Mouse (Mus musculus) frontal cortex, postnatal 25 days (tissue): ENCODE measurements around the gene Timm8a1.
"Not testable (repeated sequence)": the region's sequence is repeated elsewhere in the genome, so short reads cannot be mapped to it uniquely, and the experiment has no call there.

Source experiments
- DNase-seq, 2 experiments: peaks; one replicate each; pipeline ENCODE4 v3.0.0; 2022; ENCODE audit warnings: low spot score in 2 of 2

Gene Timm8a1

GRCm38 (mm10) chrX:134541145-134541954 is at the start of gene Timm8a1:
Gene Timm8a1, minus strand, starts transcription at chrX:134541865.
- peak in 1 of 2 experiments; percentile 13 for DNase-seq

DNA sequence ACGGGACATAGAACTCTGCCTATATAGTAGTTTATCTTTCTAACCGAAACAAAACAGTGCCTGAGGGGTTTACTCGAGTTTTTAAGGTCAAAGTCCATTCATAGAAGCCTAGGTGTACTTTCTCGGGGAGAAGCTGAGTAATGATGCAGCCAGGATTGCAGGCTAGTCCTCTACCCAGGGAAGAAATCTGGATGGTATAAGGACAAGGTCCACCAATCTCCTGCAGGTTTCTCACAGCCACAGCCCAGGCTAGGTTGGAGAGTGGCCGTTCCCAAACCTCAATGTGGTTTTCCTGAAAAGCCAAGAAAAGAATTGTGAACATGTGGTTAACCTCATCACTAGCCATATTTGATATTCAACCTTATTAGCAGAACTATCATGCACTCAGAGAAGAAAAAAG is 48.2 kb upstream of the Timm8a1 start:
- no peak for DNase-seq

- no peak for DNase-seq
Observed at GRCm38 (mm10) chrX:134588997-134589396, 47.3 kb upstream of the Timm8a1 start.

GRCm38 (mm10) chrX:134588261-134588660 is 46.6 kb upstream of the Timm8a1 start:
- DNase-seq = no peak

DNA sequence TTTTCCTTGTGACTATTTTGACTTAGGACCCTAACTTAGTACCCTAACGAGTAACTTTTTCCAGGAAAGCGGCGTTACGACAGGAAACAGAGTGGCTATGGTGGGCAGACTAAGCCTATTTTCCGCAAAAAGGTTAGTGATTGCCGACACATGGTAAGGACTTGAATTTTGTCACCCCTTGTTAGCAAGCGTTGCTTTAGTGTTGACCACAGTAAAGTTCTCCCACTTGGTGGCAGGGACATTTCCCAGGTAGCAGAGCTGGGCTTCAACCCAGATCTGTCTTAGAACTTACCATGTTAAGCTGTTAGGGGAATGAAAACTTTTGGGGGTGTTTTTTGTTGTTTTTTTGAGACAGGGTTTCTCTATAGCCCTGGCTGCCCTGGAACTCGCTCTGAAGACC is 44.8 kb upstream of the Timm8a1 start:
- no peak for DNase-seq

DNA sequence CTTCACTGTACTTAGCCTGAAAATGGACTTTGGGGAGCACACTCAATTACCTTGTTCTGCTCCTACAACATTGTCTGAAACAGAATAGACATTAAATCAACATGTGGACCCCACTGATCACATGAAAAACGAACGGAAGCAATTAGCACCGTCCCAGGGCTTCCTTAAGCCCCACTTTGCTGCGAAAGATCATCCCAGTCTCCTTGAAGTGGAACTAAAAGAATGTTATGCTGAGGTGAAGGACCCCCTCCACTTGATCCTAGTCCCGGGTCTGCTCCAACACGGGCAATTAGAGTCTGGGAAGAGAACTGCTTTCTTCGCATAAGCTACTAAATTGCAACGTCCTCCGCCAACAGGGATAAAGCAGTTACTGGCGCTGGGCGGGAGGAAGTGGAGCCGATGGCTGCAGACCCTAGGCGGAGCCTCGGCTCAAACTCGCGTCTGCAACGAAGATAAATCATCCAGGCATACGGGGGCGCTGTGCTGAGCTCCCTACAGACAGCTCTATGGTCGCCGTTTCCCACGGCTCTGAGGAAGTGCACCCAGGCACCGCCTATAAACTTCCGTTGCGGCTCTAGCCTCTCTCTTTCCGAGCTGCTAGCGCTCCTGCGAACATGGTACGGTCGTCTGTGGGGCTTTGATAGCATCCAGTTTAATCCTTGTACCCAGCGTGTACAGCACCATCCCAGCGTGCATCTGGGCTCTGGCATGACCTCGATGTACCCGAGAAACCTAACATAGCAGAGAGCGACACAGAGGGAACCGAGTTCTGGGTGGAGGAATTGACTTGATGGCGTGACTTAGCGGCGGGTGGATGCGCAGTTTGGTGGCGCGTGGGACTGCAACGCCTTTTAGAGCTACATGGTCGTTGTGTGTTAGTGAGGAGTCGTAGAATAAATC is 43.7 kb upstream of the Timm8a1 start, which contains the start of gene Rpl36a:
Rpl36a (plus strand) TSS at position 552 of the 900 bp plus-strand sequence.
- DNase-seq = peak; percentile 81 to 82

GRCm38 (mm10) chrX:134582888-134583669 is 41.4 kb upstream of the Timm8a1 start, which contains the start of gene Btk:
Gene Btk, minus strand, starts transcription at chrX:134583570.
- no peak for DNase-seq

- no peak for DNase-seq
Observed at GRCm38 (mm10) chrX:134582270-134582669, 40.6 kb upstream of the Timm8a1 start.

DNA sequence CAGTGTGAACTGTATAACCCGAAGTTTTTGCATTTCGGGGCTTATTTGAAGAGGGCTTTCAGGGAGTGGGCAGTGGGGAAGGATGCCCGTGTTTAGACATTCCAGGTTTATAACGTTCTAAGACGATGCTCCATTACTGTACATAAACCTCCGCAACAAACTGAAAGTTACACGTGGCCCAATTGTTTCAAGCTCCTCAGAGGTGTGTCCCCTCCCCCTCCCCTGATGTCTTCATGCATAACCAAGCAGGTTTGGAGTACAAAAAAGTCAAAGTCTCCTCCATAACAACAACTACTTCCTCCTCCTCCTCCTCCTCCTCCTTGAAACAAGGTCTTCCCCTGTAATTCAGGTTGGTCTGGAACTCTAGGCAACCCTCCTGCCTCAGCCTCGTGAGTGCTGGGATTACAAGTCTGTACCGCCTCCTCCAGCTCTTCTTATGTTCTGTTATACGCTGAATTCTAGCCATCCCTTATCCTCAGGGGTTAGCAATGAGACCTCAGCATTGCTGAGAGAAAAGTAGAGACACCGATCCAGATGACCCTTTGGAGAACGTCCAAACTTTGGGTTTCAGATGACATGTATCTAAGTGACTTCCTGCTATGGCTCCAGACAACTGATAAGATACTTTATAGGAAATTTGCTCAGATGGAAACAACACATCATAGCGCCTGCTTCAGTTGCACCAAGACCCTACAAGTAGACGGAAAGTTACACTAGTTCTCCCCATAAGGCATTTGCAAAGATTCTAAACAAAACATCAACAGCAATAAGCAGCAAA is 39.1 kb upstream of the Timm8a1 start:
- no peak for DNase-seq

DNA sequence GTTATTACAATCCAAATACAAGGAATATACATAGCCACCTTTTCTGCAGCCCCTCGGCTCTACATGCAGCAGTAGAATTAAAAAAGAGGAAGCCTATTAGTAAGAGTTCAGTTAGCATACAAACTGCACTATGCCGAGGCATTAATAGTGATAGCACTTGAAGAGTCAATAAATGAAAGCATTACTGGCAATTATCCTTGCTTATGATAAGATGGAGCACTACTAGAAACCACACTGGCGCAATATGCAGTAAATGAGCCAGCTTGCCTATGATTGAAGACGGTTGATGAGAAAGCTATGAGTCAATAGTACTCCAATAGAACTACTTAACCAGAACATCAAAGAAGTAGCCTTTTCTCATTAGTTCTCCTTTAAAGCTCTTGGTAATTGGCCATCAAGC is 36.2 kb upstream of the Timm8a1 start:
- no peak for DNase-seq

- no peak for DNase-seq
Observed at GRCm38 (mm10) chrX:134566536-134567222, 25.0 kb upstream of the Timm8a1 start.

GRCm38 (mm10) chrX:134564326-134564725 is 22.7 kb upstream of the Timm8a1 start:
- no peak for DNase-seq

DNA sequence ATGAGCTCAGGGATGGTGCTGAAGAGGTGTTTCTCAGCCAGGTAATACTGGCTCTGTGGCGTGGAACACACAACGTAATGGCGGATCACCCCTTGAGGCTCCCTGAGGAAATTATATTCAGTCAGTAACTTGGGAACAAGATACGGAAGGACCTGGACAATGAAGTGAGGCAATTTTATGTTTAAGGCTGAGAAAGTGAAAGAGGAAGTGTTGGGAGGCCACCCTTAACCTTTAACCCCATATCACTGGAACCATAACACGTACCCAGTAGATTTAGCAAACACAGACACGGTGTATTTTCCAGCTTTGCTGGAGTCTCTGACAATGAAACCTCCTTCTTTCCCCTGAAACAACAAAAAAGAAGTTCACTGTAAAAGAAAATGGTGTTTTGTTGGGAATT is 12.8 kb upstream of the Timm8a1 start:
- DNase-seq = no peak

- no peak for DNase-seq
Observed at GRCm38 (mm10) chrX:134553326-134553725, 11.7 kb upstream of the Timm8a1 start.

DNA sequence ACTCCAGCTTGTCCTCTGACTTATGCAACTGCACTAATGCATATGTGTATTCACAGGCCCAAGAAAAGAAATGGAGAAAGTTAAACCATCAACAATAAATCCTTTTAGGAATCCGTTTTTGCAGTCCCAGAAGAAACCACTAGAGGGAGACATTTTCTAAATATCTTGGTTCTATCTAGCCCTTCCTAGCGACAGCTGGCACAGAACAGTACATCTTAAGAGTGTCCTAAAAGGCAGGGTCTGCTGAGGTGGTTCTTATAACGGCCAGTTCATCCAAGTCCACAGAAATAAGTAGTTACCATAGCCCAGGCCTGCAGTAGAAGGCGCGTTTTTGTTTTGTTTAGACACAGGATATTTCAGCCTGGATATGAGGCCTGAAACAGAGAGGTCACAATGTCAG is 9.2 kb upstream of the Timm8a1 start:
- peak in 1 of 2 experiments; percentile 6 for DNase-seq

DNA sequence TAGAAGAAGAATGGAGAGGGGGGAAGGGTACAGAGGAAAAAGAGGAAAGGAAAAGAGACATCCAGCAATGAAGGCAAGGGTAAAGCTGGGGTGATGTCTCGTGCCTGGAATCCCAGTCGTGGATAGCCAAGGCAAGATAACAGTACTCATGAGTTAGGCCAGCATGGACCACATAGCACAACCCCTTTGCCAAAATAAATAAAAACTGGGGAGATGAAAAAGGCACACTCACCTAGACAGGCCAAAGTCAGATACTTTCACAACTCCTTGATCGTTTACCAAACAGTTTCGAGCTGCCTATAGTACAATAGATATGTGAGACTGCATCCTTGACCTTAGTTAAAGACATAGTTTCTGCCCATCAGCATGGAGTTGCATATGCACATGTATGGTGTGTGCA is 5.7 kb upstream of the Timm8a1 start:
- no peak for DNase-seq

- no peak for DNase-seq
Observed at GRCm38 (mm10) chrX:134541955-134542308, 267 bp upstream of the Timm8a1 start.

- DNase-seq = no peak
Observed at GRCm38 (mm10) chrX:134540414-134541135, 1.1 kb downstream of the Timm8a1 start.

DNA sequence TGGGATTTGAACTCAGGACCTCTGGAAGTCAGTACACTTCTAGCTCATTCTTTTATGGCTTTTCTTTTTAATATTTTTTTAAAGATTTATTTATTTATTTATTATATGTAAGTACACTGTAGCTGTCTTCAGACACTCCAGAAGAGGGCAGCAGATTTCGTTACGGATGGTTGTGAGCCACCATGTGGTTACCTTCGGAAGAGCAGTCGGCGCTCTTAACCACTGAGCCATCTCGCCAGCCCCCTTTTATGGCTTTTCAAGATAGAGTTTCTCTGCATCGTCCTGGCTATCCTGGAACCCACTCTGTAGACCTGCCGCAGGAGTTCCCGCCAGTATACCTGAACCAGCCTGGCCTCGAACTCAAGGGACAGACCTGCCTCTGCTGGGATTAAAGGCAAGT is 1.9 kb downstream of the Timm8a1 start:
- DNase-seq = not testable (repeated sequence)

DNA sequence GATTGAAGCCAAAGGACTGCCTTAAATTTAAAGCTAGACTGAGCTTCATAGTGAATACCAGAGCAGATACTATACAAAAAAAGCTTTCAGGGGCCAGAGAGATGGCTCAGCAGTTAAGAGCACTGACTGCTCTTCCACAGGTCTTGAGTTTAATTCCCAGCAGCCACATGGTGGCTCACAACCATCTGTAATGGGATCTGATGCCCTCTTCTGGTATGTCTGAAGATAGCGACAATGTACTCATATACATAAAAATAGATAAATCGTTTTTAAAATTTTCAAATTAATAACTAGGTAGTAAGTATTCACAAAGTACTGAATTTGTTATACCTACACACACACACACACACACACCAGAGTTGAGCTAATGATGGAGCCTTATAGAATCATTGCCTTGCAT is 8.3 kb downstream of the Timm8a1 start:
- no peak for DNase-seq
